Mouse (Mus musculus) intestine, embryonic 15.5 days (tissue): ENCODE data around the gene Rftn1. TPM values are rescaled to one million over a fixed set of nuclear protein-coding genes. Genes with fewer than 3 reads are reported as not detected.
"Not testable (repeated sequence)": the region's sequence is repeated elsewhere in the genome, so short reads cannot be mapped to it uniquely, and the experiment has no call there.

Experiments used
- ATAC-seq: fragments of 200-750 bp; cut with Nextera tagmentation; 2 replicates; pipeline ENCODE4 v1.8.0; 2017; ENCODE audit warnings: moderate TSS enrichment, moderate library complexity
- H3K27ac ChIP-seq: fragments of 300-500 bp; sonication (generic); 2 replicates; pipeline ENCODE4 v1.5.1; 2015; ENCODE audit warnings: mild to moderate bottlenecking, inconsistent platforms
- H3K27me3 ChIP-seq: fragments of 300-500 bp; sonication (generic); replicated peaks from 2 replicates; pipeline ENCODE4 v1.6.1; 2015; ENCODE audit warnings: inconsistent platforms
- H3K36me3 ChIP-seq: fragments of 300-500 bp; sonication (generic); 2 replicates; pipeline ENCODE4 v1.6.1; 2015; ENCODE audit warnings: inconsistent platforms
- H3K4me1 ChIP-seq: fragments of 300-500 bp; sonication (generic); replicated peaks from 2 replicates; pipeline ENCODE4 v1.6.1; 2015; ENCODE audit warnings: inconsistent platforms
- H3K4me2 ChIP-seq: fragments of 300-500 bp; sonication (generic); replicated peaks from 2 replicates; pipeline ENCODE4 v1.6.1; 2015; ENCODE audit warnings: mild to moderate bottlenecking, inconsistent platforms
- H3K4me3 ChIP-seq: fragments of 300-500 bp; sonication (generic); replicated peaks from 2 replicates; pipeline ENCODE4 v1.5.1; 2015; ENCODE audit warnings: inconsistent platforms
- H3K9ac ChIP-seq: fragments of 300-500 bp; sonication (generic); 2 replicates; pipeline ENCODE4 v1.6.1; 2015; ENCODE audit warnings: inconsistent platforms
- H3K9me3 ChIP-seq: fragments of 300-500 bp; sonication (generic); 2 replicates; pipeline ENCODE4 v1.6.1; 2016; ENCODE audit warnings: inconsistent platforms
- WGBS: fragments of 180-500 bp; shearing (Covaris S2); methylation state at CpG from one replicate; pipeline ENCODE4 v1.1.7; 2015; 5-methylcytosine and 5-hydroxymethylcytosine counted together
- polyA plus RNA-seq: library from polyadenylated mRNA; unstranded; fragments of >200 nt; fragmentation: Nextera tagmentation; extraction: Ambion mirVana; gene quantifications from 2 replicates; pipeline ENCODE4 v1.2.1, GENCODE M21; 2015

Rftn1 gene
- polyA plus RNA-seq, 1 experiment from 2014 or later: 10.1 TPM

DNA sequence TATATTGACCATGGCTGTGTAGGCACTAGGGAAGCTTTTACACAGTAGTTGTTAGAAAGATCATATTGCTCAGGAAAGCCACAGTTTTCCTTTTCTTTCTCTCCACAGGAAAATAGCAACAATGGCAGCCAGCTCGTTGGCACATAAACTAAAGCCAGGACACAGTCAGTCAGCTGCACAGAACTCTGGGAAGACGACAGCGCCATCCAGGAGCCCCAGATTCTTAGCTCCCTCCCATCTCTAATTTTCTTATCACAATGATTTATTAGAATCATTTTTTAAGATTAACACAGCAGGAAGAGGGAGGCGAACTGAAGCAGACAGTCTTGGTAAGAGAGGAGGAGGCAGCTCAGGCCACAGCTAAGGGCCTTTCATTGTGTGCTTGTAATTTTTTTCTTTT is 58.8 kb downstream of the Rftn1 start:
- ATAC-seq: no peak
- H3K4me2 ChIP-seq: no peak overlapping the region
- no peaks in the 10 kb centered on the region for H3K9me3 ChIP-seq
- no peaks in the 10 kb centered on the region for H3K36me3 ChIP-seq
- no peak overlapping the region for H3K4me3 ChIP-seq
- H3K27me3 ChIP-seq: no peaks in the 10 kb centered on the region
- H3K9ac ChIP-seq: no peak overlapping the region
- H3K27ac ChIP-seq: no peak overlapping the region
- whole genome bisulfite sequencing: 73% methylated on average over 4 of the region's 4 CpGs
- H3K4me1 ChIP-seq: no peaks in the 10 kb centered on the region; the same call in 1 of the 2 replicates

GRCm38 (mm10) chr17:50130421-50130820 is 60.1 kb downstream of the Rftn1 start:
- no peaks in the 10 kb centered on the region for H3K9me3 ChIP-seq
- H3K4me1 ChIP-seq: no peaks in the 10 kb centered on the region
- no peaks in the 10 kb centered on the region for H3K27me3 ChIP-seq
- H3K27ac ChIP-seq: no peak overlapping the region
- H3K9ac ChIP-seq: no peak overlapping the region
- no peak overlapping the region for H3K4me2 ChIP-seq
- no peak for ATAC-seq
- H3K4me3 ChIP-seq: no peak overlapping the region
- H3K36me3 ChIP-seq: no peaks in the 10 kb centered on the region
- 78% methylated on average over 4 of the region's 4 CpGs for WGBS

GRCm38 (mm10) chr17:50128392-50128791 is 62.1 kb downstream of the Rftn1 start:
- Histone ChIP-seq H3K4me1 (no peaks in the 10 kb centered on the region), H3K27me3 (no peaks in the 10 kb centered on the region), H3K9me3 (no peaks in the 10 kb centered on the region), H3K27ac (no peak overlapping the region), H3K36me3 (no peaks in the 10 kb centered on the region), H3K4me2 (no peak overlapping the region), H3K9ac (no peak overlapping the region), H3K4me3 (no peak overlapping the region)
- WGBS: 60% methylated on average over 3 of the region's 3 CpGs
- ATAC-seq: no peak

DNA sequence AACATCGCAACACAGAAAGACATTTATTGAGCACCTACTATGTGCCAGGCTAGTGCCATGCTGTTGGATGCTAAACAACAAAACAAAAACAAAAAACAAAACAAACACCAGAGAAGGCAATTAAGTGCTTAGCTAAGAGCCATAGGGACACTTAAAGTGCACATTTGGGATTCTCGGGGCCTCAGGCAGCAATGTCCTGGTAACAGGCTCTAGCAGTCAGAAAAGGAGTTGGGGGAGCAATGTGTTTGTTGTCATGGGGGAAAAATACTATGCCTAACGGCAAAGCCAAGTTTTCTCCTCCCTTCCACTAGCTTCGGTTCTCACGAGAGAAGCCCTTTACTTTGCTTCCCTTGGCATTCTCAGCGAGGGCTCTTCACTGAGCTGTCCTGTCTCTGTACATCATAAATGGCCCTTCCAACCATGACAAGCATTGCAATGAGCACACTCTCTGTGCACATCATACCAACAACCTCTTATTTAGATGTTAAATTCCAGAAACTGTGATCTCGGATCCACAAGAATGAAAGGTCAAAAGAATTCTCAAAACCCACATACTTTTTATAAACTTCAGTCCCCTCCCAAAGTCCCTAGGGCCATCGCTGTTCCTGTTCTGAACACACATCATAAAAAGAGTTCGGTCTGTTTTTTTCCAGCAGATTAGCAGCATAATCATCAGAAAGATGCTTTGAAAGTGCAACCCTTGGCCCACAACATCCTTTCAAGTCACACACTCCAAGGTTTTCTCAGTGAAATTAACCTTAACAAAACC is 63.2 kb downstream of the Rftn1 start:
- H3K36me3 ChIP-seq: no peaks in the 10 kb centered on the region
- H3K27ac ChIP-seq: no peak overlapping the region
- H3K27me3 ChIP-seq: no peaks in the 10 kb centered on the region
- no peak overlapping the region for H3K9ac ChIP-seq
- 69% methylated on average over 9 of the region's 9 CpGs for WGBS
- no peak overlapping the region for H3K4me2 ChIP-seq
- no peaks in the 10 kb centered on the region for H3K4me1 ChIP-seq
- no peak for ATAC-seq
- no peaks in the 10 kb centered on the region for H3K9me3 ChIP-seq
- no peak overlapping the region for H3K4me3 ChIP-seq

DNA sequence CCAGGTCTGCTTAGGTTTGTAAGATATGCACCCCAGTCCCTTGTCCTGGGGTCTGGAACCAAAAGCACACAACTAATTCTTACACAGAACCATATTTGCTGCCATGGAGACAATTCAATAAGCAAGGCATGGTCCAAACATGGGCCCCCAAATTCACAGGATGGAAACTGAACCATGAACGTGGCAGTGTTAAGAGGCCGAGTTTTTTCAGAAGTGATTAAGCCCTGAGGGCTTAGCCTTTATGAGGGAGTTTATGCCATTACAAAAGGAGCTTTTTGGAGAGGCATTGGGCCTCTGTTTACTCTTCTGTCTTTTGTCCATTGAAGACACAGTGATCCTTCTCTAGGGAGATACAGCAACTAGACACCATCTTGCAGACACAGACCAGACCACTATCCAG is 63.9 kb downstream of the Rftn1 start:
- H3K27ac ChIP-seq: no peak overlapping the region
- H3K36me3 ChIP-seq: no peaks in the 10 kb centered on the region
- H3K4me3 ChIP-seq: no peak overlapping the region
- WGBS: 65% methylated on average over 2 of the region's 2 CpGs
- no peak for ATAC-seq
- no peak overlapping the region for H3K9ac ChIP-seq
- H3K4me2 ChIP-seq: no peak overlapping the region
- no peaks in the 10 kb centered on the region for H3K27me3 ChIP-seq
- no peaks in the 10 kb centered on the region for H3K4me1 ChIP-seq
- no peaks in the 10 kb centered on the region for H3K9me3 ChIP-seq

DNA sequence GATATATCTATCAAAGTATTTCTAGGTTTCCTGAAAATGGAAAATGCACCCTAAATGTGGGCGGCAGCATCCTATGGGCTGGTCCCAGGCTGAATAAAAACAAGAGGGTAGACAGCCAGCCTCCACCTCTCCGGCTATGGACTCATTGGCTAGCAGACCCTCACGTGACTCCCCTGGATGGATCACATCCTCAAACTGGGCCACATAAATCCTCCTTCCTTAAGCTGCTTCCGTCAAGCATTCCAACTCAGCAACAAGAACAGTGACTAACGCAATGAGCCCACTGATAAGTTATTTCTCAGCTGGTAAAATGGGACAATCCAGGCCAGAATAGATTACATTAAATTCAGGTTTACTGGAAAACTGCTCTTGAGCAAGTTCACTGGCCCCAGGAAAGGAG is 64.6 kb downstream of the Rftn1 start:
- no peak overlapping the region for H3K4me3 ChIP-seq
- no peaks in the 10 kb centered on the region for H3K4me1 ChIP-seq
- H3K9me3 ChIP-seq: no peaks in the 10 kb centered on the region
- no peak overlapping the region for H3K9ac ChIP-seq
- no peaks in the 10 kb centered on the region for H3K36me3 ChIP-seq
- H3K27ac ChIP-seq: no peak overlapping the region
- H3K4me2 ChIP-seq: no peak overlapping the region
- ATAC-seq: no peak
- H3K27me3 ChIP-seq: no peaks in the 10 kb centered on the region
- WGBS: 69% methylated on average over 5 of the region's 5 CpGs

- no peaks in the 10 kb centered on the region for H3K4me1 ChIP-seq
- H3K36me3 ChIP-seq: no peaks in the 10 kb centered on the region
- H3K27me3 ChIP-seq: no peaks in the 10 kb centered on the region
- H3K9ac ChIP-seq: no peak overlapping the region
- H3K27ac ChIP-seq: no peak overlapping the region
- H3K9me3 ChIP-seq: no peaks in the 10 kb centered on the region
- H3K4me3 ChIP-seq: no peak overlapping the region
- H3K4me2 ChIP-seq: no peak overlapping the region
- 63% methylated on average over 3 of the region's 3 CpGs for WGBS
- ATAC-seq: no peak
Measured at GRCm38 (mm10) chr17:50125245-50125798, 65.2 kb downstream of the Rftn1 start.

DNA sequence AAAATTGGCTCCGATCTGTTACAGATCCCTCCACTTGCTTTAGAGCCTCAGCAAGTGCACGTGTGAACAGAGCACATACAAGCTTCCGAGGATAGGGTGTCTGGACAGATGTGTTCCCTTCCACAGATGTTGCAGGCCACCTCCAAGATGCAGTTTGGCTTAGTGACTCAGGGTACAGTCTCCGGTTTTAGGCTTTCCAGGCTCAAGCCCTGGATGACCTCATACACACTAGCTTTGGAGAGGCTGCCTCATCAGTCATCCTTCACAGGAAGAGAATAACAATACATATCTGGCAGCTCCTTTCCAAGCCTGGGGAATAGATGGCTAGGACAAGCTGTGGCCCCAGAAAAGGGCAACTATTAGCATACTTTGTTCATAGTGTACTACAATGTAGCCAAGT is 65.8 kb downstream of the Rftn1 start:
- no peak overlapping the region for H3K4me2 ChIP-seq
- H3K9ac ChIP-seq: no peak overlapping the region
- 54% methylated on average over 4 of the region's 4 CpGs for WGBS
- no peaks in the 10 kb centered on the region for H3K27me3 ChIP-seq
- no peak overlapping the region for H3K27ac ChIP-seq
- no peaks in the 10 kb centered on the region for H3K36me3 ChIP-seq
- H3K9me3 ChIP-seq: no peaks in the 10 kb centered on the region
- H3K4me1 ChIP-seq: no peaks in the 10 kb centered on the region
- ATAC-seq: no peak
- no peak overlapping the region for H3K4me3 ChIP-seq

DNA sequence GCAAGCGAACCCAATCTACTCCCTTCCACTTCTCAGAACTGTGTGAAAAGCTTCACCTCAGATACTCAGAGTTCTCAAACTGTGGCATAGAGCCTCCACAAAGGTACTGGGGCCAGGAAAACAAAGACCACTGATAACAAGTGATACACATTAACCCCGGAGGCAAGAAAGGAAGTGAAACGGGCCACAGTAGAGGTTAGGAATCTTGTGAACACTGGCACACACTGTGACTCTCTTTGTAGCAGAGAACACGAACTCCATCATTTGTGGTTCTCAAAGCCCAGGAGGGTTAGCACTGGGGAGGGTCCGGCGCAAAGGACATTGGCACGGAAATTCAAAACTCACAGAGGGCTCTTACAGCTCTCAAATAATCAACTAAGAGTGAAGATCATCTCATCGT is 67.9 kb downstream of the Rftn1 start:
- no peaks in the 10 kb centered on the region for H3K4me1 ChIP-seq
- no peak overlapping the region for H3K9ac ChIP-seq
- no peaks in the 10 kb centered on the region for H3K9me3 ChIP-seq
- no peak overlapping the region for H3K27ac ChIP-seq
- no peaks in the 10 kb centered on the region for H3K36me3 ChIP-seq
- H3K4me2 ChIP-seq: no peak overlapping the region
- ATAC-seq: no peak
- H3K4me3 ChIP-seq: no peak overlapping the region
- WGBS: 68% methylated on average over 8 of the region's 8 CpGs
- no peaks in the 10 kb centered on the region for H3K27me3 ChIP-seq

DNA sequence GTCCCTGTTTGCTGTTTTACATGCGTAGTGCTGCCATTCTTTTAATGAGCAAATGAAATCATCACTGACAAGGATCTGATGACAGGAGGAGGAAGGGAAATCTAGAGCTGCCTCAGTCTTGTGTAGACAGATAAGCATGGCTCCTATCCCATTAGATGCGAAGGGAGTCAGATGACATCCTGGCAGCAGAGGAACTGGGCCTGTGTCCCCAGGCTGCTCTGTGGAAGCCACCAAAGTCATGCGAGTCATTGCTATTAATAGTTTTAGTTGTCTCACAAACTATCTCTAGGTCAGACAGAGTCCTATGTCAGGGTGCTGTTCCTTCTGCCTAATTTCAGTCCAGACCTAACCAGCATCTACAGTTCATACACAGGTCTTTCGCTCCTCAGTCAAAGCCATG is 70.4 kb downstream of the Rftn1 start:
- Histone ChIP-seq H3K9me3 (no peaks in the 10 kb centered on the region), H3K27me3 (no peaks in the 10 kb centered on the region), H3K9ac (no peak overlapping the region), H3K4me3 (no peak overlapping the region), H3K4me1 (no peaks in the 10 kb centered on the region), H3K27ac (no peak overlapping the region), H3K4me2 (no peak overlapping the region), H3K36me3 (no peaks in the 10 kb centered on the region)
- WGBS: 86% methylated on average over 4 of the region's 4 CpGs
- no peak for ATAC-seq

DNA sequence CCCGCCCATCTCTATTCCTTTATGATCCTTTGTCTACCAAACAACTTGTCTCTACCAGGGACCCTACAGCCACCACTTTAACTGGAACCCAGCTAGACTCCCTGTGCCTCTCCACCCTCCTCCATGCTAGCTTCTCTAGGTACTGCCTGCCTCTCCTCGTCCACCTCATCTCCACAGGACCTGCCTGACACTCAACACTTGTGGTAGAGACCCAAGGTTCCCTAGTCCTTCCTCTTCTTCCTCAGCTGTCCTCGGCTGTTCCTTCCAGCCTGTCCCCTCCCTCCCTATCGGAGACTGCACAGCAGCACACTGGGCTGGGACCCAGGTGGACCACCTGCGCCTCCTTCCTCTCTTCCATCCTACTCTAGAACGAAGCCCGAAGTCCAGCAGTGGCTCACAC is 73.0 kb downstream of the Rftn1 start:
- no peak overlapping the region for H3K4me2 ChIP-seq
- H3K27ac ChIP-seq: no peak overlapping the region
- H3K4me1 ChIP-seq: no peaks in the 10 kb centered on the region
- H3K27me3 ChIP-seq: no peaks in the 10 kb centered on the region
- ATAC-seq: no peak
- no peaks in the 10 kb centered on the region for H3K36me3 ChIP-seq
- H3K9ac ChIP-seq: no peak overlapping the region
- no peak overlapping the region for H3K4me3 ChIP-seq
- WGBS: 91% methylated on average over 7 of the region's 7 CpGs
- no peaks in the 10 kb centered on the region for H3K9me3 ChIP-seq

GRCm38 (mm10) chr17:50116980-50117379 is 73.5 kb downstream of the Rftn1 start:
- ATAC-seq: no peak
- H3K4me1 ChIP-seq: no peaks in the 10 kb centered on the region
- no peak overlapping the region for H3K27ac ChIP-seq
- no peaks in the 10 kb centered on the region for H3K27me3 ChIP-seq
- no peak overlapping the region for H3K9ac ChIP-seq
- no peak overlapping the region for H3K4me3 ChIP-seq
- WGBS: 66% methylated on average over 3 of the region's 3 CpGs
- H3K36me3 ChIP-seq: no peaks in the 10 kb centered on the region
- no peak overlapping the region for H3K4me2 ChIP-seq
- H3K9me3 ChIP-seq: no peaks in the 10 kb centered on the region

DNA sequence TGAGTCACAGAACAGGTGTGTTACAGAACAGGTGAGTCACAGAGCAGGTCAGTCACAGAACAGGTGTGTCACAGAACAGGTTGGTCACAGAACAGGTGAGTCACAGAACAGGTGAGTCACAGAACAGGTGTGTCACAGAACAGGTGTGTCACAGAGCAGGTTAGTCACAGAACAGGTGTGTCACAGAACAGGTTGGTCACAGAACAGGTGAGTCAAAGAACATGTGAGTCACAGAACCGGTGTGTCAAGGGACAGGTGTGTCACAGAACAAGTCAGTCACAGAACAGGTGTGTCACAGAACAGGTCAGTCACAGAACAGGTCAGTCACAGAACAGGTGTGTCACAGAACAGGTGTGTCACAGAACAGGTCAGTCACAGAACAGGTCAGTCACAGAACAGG is 74.1 kb downstream of the Rftn1 start:
- H3K4me1 ChIP-seq, H3K4me3 ChIP-seq, H3K27me3 ChIP-seq, H3K9me3 ChIP-seq, H3K27ac ChIP-seq, H3K9ac ChIP-seq, H3K36me3 ChIP-seq, H3K4me2 ChIP-seq, ATAC-seq: not testable (repeated sequence)
- 100% methylated on average over 1 of the region's 1 CpGs for WGBS
